Mouse (Mus musculus) liver, adult 10 weeks (tissue): Measurements from ENCODE around the gene Ubox5. TPM values are rescaled to one million over a fixed set of nuclear protein-coding genes. Genes with fewer than 3 reads are reported as not detected.

Experiments
- polyA plus RNA-seq: library from polyadenylated mRNA; stranded (reverse); fragments of 350-450 nt; fragmentation: Illumina TruSeq; extraction: RNeasy Lipid Tissue Mini Kit (QIAGEN cat#74804); gene quantifications from one replicate; pipeline ENCODE4 v1.2.3, GENCODE M21; 2014; ENCODE audit warnings: low read depth, low replicate concordance

Gene Ubox5
- 2.9 TPM for polyA plus RNA-seq

DNA sequence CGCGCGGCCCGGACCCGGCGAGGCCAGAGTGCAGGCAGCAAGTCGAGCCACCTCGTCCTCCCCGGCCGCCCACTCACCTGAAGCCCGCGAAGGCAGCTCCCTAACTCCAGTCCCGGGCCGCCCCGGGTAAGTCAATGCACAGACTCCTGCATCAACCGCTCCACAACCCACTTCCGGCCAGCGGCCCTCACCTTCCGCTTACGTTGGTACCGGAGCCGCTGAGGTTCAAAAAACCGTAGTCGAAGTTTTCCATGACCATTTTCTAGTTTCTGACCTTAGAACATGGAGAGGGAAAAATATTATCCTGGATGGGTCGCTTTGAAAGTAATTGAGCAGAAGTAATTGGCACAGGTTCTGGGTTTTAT, at the start of gene Ubox5, which contains the start of gene Fastkd5:
TSS of gene Ubox5 (minus strand) at position 200 of the 365 bp plus-strand sequence.
TSS of gene Fastkd5 (minus strand) at position 189 of the 365 bp plus-strand sequence.

DNA sequence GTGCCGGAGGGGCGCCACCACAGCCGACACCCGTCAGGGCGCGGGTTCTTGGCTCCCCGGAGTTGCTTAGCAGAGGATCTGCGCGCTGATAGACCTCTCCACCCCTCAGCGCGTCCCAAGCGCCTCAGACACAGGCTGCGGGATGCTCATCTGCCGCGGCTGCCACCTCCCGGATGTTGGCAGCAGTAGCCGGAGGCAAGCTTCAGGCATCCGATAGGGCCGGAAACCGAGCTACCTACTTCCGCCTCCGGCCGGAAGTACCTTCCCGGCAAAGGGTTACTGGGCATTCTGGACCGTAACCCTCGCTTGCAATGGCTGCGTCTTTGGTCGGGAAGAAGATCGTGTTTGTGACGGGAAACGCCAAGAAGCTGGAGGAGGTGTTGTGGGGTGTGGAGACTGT, 37.7 kb upstream of the Ubox5 start, which contains the start of gene Itpa:
TSS of gene Itpa (plus strand) at position 52 of the 400 bp plus-strand sequence.

DNA sequence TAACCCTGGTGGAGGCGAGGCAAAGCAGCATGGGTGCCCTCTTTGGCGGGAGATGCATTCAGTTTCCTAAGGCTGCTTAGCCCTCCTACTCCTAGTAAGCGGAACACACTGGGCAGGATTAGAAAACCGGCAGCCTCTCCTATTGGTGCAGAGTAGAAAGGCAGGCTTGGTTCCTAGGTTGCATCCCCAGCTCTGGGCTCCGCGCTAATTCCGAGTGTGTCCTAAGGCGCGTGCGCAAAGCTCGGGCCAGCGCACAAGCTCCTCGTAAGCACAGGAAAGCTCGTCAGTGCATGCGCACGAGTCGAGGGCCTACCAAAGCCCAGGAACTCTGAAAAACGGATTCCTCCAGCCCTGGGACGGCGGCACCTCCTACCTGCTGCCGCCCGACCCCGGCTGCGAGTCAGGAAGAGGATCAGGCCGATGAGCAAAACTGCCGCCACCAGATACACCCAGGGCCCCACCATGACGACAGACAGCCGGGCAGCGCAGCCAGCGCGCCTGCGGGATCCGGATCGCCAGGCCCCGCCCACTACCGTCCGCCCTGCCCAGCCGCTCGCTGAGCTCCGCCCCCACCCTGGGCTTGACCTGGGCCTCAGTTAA, 34.4 kb upstream of the Ubox5 start, which contains the start of gene Ddrgk1:
TSS of gene Ddrgk1 (minus strand) at position 558 of the 600 bp plus-strand sequence.

DNA sequence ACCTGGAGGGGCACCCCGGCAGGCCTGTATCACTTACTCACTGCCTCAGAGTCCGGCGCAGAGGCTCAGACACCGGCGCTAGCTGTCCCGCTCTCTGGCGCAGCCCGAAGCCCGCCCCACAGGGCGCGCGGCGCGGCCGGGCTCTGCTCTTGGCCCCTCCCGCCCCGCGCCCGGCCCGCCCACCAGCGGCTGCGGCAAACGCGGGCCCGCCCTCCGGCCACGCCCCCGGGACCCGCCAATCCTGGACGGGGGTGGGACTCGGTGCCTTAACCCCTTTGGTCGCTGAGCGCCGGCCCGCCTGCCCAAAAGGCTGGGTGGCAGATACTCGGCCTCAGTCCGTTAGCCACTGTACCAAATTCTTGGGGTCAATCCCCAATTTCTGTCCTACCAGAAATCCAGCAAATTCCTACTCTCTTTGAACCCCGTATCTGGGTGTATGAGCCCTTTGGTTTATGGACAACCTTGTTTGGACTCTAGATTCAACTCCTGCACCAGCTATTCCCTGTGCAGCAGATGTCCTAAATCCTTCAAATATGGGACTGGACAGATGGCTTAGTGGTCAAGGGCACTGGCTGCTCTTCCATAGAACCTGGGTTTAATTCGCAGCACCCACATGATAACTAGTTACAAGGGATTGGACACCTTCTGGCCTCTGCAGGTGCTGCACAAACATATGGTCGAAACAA, 13.0 kb upstream of the Ubox5 start, which contains the start of gene Lzts3:
TSS of gene Lzts3 (minus strand) at position 120 of the 686 bp plus-strand sequence.

DNA sequence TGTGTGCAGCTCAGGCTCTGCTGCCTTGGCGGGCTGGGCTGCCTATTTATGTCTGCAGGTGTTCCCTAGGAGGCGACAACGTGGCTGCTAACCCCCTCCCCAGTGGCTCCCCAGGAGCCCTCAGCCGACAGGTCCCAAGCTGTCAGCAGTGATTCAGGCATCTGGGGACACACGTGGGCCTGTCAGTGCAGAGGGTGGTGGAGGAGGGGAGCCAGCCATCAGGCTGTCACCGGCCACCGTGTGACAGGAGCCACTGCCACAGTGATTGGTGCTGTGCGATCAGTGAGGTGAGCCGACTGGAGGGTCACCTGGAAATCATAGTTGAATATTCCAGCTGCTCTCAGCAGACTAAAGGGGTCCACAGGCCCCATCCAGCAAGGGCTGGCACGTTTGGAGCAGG, 47.3 kb downstream of the Ubox5 start, which contains the start of gene Avp:
TSS of gene Avp (minus strand) at position 3 of the 400 bp plus-strand sequence.

DNA sequence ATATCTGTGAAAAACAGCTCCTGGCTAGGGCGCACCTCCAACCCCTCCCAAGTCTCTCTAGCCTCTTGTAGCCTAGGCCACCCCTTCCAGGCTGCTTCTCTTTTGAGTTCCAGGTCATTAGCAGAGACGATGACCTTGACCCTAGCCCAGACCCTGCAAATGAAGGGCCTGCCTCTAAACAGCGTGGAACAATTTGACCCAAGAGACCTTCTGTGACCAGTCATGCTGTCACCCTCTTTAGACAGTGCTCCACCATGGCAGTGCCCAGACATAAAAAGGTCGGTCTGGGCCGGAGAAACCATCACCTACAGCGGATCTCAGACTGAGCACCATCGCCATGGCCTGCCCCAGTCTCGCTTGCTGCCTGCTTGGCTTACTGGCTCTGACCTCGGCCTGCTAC, 54.0 kb downstream of the Ubox5 start, which contains the start of gene Oxt:
TSS of gene Oxt (plus strand) at position 301 of the 400 bp plus-strand sequence.

DNA sequence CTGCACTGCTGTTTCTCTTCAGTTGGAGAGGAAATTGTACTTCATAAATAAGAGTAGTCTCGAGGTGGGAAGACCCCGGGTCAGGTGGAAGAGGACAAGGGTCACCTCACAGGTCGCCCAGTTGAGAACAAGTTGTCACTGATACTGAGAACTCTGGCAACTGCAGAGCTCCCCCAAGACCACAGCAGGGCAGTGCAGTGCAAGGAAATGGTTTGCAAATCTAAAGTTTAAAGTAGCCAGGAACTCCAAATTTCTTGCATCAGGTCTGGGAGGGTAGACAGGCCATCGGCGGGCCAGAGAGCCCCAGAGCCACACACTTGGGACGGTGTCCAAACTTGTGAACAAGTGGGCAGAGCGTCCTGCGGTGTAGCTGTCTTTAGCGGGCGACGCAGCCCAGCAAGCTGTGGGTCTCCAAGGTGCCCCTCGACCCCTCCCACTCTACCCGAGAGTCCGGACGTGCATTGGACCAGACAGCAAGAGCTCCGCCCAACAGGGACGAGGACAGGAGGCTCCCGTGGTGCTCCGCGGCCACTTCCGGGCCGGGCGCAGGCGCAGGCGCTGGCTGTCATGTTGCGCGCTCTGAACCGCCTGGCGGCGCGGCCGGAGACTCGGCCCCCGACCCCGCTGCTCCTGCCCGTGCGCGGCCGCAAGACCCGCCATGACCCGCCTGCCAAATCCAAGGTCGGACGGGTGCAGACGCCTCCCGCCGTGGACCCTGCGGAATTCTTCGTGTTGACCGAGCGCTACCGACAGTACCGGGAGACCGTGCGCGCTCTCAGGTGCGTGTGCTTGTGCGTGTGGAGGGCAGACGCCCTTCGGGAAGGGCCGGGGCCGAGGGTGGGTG, 66.4 kb downstream of the Ubox5 start, which contains the start of gene Mrps26:
TSS of gene Mrps26 (plus strand) at position 531 of the 844 bp plus-strand sequence.

Other genes with a start within 250 kb of the Ubox5 start
- not detected for gene Cpxm1, start 232.5 kb downstream of the Ubox5 start, polyA plus RNA-seq
- not detected for gene Gm28372, start 224.8 kb downstream of the Ubox5 start, polyA plus RNA-seq
- not detected for gene 1700020A23Rik, start 224.8 kb downstream of the Ubox5 start, polyA plus RNA-seq
- not detected for gene Tmem239, start 223.6 kb downstream of the Ubox5 start, polyA plus RNA-seq
- 15.7 TPM for gene Vps16, start 205.7 kb downstream of the Ubox5 start, polyA plus RNA-seq
- gene Pced1a, start 205.3 kb downstream of the Ubox5 start, polyA plus RNA-seq = 5.1 TPM
- 41.6 TPM for gene Ptpra, start 179.8 kb downstream of the Ubox5 start, polyA plus RNA-seq
- 2.6 TPM for gene Mrps26, start 66.3 kb downstream of the Ubox5 start, polyA plus RNA-seq
- gene Oxt, start 53.9 kb downstream of the Ubox5 start, polyA plus RNA-seq = not detected
- gene Avp, start 47.5 kb downstream of the Ubox5 start, polyA plus RNA-seq = not detected
- gene Fastkd5, start within 50 bp of the Ubox5 start, polyA plus RNA-seq = 16.1 TPM
- gene Lzts3, start 12.8 kb upstream of the Ubox5 start, polyA plus RNA-seq = 3.4 TPM
- gene Ddrgk1, start 34.6 kb upstream of the Ubox5 start, polyA plus RNA-seq = 18.8 TPM
- gene Itpa, start 37.6 kb upstream of the Ubox5 start, polyA plus RNA-seq = 20.9 TPM
- not detected for gene Slc4a11, start 67.5 kb upstream of the Ubox5 start, polyA plus RNA-seq